Mouse (Mus musculus) adrenal gland (tissue): ENCODE measurements around the gene Ppm1b.

ENCODE experiments used
- intact Hi-C: fragments of 180-260 bp; cut with DNase I; formaldehyde crosslinking; loops from one replicate; pipeline ENCODE4 v1.15.1; 2025

The Ppm1b gene

GRCm38 (mm10) chr17:85059136-85059535 is 102.6 kb downstream of the Ppm1b start:
- intact Hi-C loops = no loop called here

GRCm38 (mm10) chr17:85063560-85063959 is 107.0 kb downstream of the Ppm1b start:
- intact Hi-C loops = no loop called here

GRCm38 (mm10) chr17:85067331-85067730 is 110.8 kb downstream of the Ppm1b start:
- intact Hi-C loops = no loop called here

GRCm38 (mm10) chr17:85070658-85071057 is 114.1 kb downstream of the Ppm1b start:
- intact Hi-C loops = no loop called here

- intact Hi-C loops = no loop called here
Measured at GRCm38 (mm10) chr17:85071088-85071775, 114.7 kb downstream of the Ppm1b start.

- intact Hi-C loops = no loop called here
Measured at GRCm38 (mm10) chr17:85072383-85072782, 115.8 kb downstream of the Ppm1b start.

GRCm38 (mm10) chr17:85073214-85073613 is 116.7 kb downstream of the Ppm1b start:
- intact Hi-C loops = no loop called here
